Mouse (Mus musculus) cerebellum, adult 2 months (tissue): ENCODE results near the gene Lyve1. TPM values are rescaled to one million over a fixed set of nuclear protein-coding genes. Genes with fewer than 3 reads are reported as not detected.
"Not testable (repeated sequence)": the region's sequence is repeated elsewhere in the genome, so short reads cannot be mapped to it uniquely, and the experiment has no call there.

ENCODE experiments used
- DNase-seq, 2 experiments: peaks; one replicate each; pipeline ENCODE4 v3.0.0; 2021
- H3K27ac ChIP-seq: fragments of 200-500 bp; 2 replicates; pipeline ENCODE4 v1.5.1; 2012; ENCODE audit warnings: low read length, control low read depth, inconsistent platforms; ENCODE audit not compliant: insufficient read depth
- H3K27me3 ChIP-seq: fragments of 200-500 bp; 2 replicates; pipeline ENCODE4 v1.6.1; 2012; ENCODE audit warnings: inconsistent platforms, mild to moderate bottlenecking, low read length, moderate library complexity; ENCODE audit not compliant: control insufficient read depth, insufficient read depth
- H3K4me1 ChIP-seq: fragments of 200-500 bp; 2 replicates; pipeline ENCODE4 v1.6.1; 2011; ENCODE audit warnings: low read length; ENCODE audit not compliant: control insufficient read depth, insufficient read depth
- H3K4me3 ChIP-seq: fragments of 200-500 bp; replicated peaks from 2 replicates; pipeline ENCODE3; 2011; ENCODE audit warnings: mild to moderate bottlenecking, low read depth, low read length, control low read depth; ENCODE audit not compliant: insufficient read depth
- CTCF ChIP-seq: fragments of 200-500 bp; IDR thresholded peaks from 2 replicates; pipeline ENCODE4 v1.5.1; 2011; ENCODE audit warnings: low read depth, mild to moderate bottlenecking, control low read depth, low read length, moderate library complexity, borderline replicate concordance; ENCODE audit not compliant: insufficient read depth
- POLR2A ChIP-seq: fragments of 200-500 bp; IDR thresholded peaks from 2 replicates; pipeline ENCODE4 v1.6.1; 2011; ENCODE audit warnings: low read length, control low read depth, borderline replicate concordance; ENCODE audit not compliant: insufficient read depth
- WGBS: fragments of 180-500 bp; shearing (Covaris S2); methylation state at CpG from one replicate; pipeline ENCODE4 v1.1.7; 2018; 5-methylcytosine and 5-hydroxymethylcytosine counted together
- polyA plus RNA-seq: library from polyadenylated mRNA; depleted of rRNA; stranded (reverse); fragments of >200 nt; gene quantifications from 2 replicates; pipeline ENCODE4 v1.2.3, GENCODE M21; 2012; rRNA removed

The Lyve1 gene
- 0.34 and 0.43 TPM in 2 replicates for polyA plus RNA-seq

DNA sequence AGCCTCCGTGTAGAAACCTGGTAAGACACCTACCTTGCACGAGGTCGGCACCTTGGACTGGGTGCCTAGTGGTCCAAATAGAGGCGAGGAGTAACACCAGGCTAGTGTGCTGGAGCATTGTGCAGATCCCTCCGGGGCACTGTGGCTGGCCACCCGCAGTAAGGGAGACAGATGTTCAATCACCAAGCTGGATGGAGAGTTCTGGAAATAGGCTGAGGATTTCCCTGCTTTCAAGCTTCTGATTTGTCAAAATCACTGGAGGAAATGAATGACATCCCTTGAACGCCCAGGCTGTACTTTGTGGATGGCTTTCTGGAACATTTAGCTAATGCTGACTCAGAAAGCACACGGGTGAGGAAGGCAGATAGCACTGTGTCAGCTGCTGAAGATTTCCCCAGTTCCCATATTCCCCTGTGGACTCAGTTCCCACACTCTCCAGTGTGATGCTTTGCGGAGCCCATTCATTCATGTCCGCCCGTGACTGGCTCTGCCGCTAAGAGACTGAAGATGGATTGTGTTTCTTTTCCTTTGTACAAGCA, at the start of gene Lyve1:
Gene Lyve1, minus strand, starts transcription at position 489 of the 539 bp plus-strand sequence.
- DNase-seq, result no peak
- no peaks in the 10 kb centered on the region for H3K27me3 ChIP-seq
- no peak within 1 kb of the TSS for H3K4me3 ChIP-seq
- TF ChIP-seq POLR2A (no peak), CTCF (no peak)
- 70% methylated on average over 12 of the region's 12 CpGs for WGBS
- no peak within 1 kb of the TSS for H3K27ac ChIP-seq
- H3K4me1 ChIP-seq, result no peaks in the 10 kb centered on the region

DNA sequence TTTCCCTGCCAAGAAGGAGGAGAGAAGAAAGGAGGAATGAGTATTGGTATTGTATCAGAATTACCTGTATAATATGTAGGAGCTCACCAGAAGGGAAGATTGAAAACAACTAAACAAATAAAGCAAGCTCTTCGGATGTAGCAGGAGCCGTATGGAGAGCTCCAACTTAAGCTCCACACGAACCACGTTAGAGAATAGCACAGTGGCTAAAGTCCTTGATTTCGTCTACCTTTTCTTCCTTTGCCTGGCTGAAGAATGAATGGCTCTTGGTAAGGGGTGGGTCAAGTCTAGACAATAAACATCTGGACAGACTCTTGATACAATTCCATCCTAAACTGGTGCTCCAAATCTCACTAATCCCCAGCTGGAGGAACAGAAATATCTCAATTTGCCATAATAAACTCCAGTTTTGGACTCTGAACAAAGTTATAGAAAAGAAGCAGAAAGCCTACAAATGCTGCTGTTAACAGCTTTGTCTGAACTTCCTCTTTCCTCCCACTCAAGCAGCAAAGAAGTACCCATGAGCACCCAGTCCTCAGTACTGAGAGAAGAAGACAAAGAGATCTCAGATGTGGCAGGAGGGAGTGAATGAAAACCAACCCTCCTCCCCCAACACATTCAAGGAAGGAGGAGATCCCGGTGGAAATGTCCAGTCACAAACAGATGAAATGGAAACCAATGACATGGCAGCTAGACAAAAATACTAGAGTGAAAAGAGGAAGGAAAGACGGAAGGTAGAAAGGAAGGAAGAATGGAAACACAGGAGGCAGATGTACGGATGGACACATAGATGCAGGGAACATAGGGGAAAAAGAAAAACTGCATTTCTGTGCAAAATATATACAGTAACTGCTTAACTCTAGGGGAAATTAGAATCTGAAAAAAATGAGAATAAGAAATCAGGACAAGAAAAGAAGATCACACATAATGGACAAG, 45.4 kb upstream of the Lyve1 start:
- WGBS, result 85% methylated on average over 8 of the region's 8 CpGs
- DNase-seq, result no peak
- no peaks in the 10 kb centered on the region for H3K4me1 ChIP-seq
- H3K27ac ChIP-seq, result no peak overlapping the region
- no peaks in the 10 kb centered on the region for H3K27me3 ChIP-seq
- no peak for TF ChIP-seq POLR2A
- no peak for TF ChIP-seq CTCF
- H3K4me3 ChIP-seq, result no peak overlapping the region

DNA sequence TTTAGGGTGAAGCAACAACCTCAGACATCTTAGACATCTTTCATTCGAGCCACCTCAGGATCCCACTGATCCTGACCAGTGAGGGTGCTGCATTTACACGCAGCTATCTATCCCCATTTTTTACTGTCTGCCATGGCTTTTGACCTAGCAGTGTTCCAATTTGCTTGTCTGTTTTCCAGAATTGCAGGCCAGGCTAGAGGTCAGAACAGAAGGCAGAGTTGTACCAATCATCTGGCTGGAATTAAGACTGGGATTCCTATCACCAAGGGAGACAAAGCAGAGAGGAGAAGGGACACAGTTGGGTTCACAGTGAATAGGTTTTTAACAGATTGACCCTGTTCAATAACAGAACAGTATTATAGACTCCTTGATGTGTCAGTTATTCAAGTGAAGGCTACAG, 43.5 kb upstream of the Lyve1 start:
- no peak overlapping the region for H3K27ac ChIP-seq
- H3K27me3 ChIP-seq, result no peaks in the 10 kb centered on the region
- DNase-seq, result no peak
- no peaks in the 10 kb centered on the region for H3K4me1 ChIP-seq
- WGBS, result 80% methylated on average over 2 of the region's 2 CpGs
- TF ChIP-seq CTCF (no peak), POLR2A (no peak)
- H3K4me3 ChIP-seq, result no peak overlapping the region

DNA sequence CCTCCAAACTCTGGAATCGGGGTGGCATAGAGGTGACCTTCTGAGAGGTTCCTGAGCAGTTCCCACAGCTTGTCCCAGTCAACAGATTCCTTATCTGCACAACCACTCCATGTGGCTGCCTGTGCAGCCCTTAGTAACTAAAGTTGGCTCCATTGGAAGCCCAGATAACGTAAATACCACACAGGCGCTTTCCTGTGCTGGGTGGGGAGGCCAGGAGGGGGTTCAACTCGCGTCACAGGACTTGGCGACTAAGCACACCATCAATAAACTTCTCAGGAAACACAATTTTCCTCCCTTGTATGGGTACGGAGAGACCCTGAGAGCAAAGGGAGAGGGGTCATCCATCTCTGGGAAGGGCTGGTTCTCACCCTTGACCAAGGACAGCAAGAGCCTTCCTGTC, 40.2 kb upstream of the Lyve1 start:
- DNase-seq, result no peak
- Histone ChIP-seq H3K27me3 (no peaks in the 10 kb centered on the region), H3K4me3 (no peak overlapping the region), H3K4me1 (no peaks in the 10 kb centered on the region), H3K27ac (no peak overlapping the region)
- WGBS, result 83% methylated on average over 7 of the region's 7 CpGs
- TF ChIP-seq CTCF (no peak), POLR2A (no peak)

DNA sequence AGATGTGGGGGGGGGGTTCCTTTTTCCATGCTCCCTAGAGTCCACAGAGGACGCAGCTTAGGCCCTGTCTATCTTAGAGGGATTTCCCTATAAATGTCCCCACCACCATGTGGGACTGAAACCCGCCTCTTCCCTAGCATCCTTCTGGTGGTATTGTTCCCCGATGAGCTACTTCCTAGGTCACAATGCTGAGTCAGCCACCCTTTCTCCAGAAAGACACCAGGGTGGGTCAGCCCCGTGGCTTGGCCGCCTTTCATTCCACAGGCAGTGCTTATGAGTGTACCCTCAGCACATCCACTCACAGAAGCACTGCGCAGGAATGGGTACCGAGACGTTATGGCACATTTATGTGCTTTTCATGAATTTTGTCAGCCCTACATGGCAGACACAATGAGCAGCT, 34.2 kb upstream of the Lyve1 start:
- no peaks in the 10 kb centered on the region for H3K4me1 ChIP-seq
- no peak overlapping the region for H3K27ac ChIP-seq
- no peaks in the 10 kb centered on the region for H3K27me3 ChIP-seq
- H3K4me3 ChIP-seq, result no peak overlapping the region
- DNase-seq, result no peak
- TF ChIP-seq CTCF (no peak), POLR2A (no peak)
- WGBS, result 86% methylated on average over 8 of the region's 8 CpGs

DNA sequence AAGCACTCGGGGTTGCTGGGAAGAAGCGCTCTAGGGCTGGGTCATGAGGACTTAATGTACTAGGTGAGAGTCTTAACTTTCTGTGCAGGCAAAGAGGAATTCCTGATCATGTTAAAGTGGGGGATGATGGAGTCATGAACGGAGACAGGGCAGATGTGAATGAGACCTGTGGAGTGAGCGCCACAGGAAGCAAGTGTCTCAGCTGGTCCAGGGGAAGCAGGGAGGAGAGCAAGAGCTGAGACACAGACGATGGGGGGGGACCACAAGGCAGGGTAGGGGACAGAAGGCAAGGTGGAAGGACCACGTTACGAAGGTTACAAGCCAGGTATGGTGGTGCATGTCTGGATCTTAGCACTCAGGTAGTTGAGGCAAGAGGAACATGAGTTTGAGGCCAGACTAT, 33.4 kb upstream of the Lyve1 start:
- TF ChIP-seq CTCF (no peak), POLR2A (no peak)
- no peak overlapping the region for H3K27ac ChIP-seq
- DNase-seq, result no peak
- no peak overlapping the region for H3K4me3 ChIP-seq
- H3K27me3 ChIP-seq, result no peaks in the 10 kb centered on the region
- WGBS, result 93% methylated on average over 7 of the region's 7 CpGs
- H3K4me1 ChIP-seq, result no peaks in the 10 kb centered on the region

DNA sequence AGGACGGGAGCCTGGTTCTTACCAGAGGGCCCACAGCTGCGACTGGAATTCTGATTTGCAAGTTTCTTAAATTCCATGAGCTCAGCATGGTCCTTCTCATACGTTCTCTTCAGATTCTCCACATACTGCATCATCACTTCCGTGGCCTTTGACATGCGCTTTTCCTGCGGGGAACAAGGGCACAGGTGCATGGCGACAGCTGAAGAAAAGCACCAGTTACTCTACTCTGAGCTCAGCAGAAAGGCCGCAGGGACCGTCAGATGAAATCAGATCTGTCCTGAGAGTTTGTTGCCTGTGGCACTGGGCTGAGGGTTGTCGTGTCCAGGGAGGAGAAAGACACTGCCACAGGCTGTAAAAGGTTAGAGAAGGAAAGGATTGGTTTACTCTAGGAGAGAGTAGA, 32.7 kb upstream of the Lyve1 start:
- not testable (repeated sequence) for DNase-seq, H3K4me3 ChIP-seq, H3K27ac ChIP-seq, H3K27me3 ChIP-seq, H3K4me1 ChIP-seq
- 79% methylated on average over 10 of the region's 10 CpGs for WGBS

DNA sequence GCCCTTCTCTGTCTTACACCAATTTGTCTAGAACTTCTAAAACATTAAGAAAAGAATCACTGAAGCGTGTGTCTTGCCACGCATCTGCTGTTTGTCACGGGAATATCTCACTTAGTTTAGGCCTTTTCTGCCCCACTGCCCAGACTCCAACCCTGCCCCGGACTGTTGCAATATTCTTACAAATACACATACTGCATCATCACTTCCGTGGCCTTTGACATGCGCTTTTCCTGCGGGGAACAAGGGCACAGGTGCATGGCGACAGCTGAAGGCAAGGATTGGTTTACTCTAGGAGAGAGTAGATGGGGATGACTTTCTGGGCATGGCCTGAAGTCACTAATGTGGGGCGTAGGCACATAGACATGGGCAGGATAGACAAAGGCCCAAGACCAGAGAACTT, 31.6 kb upstream of the Lyve1 start:
- no peaks in the 10 kb centered on the region for H3K27me3 ChIP-seq
- no peak overlapping the region for H3K27ac ChIP-seq
- H3K4me3 ChIP-seq, result no peak overlapping the region
- TF ChIP-seq CTCF, result no peak
- TF ChIP-seq POLR2A, result no peak
- no peak for DNase-seq
- H3K4me1 ChIP-seq, result no peaks in the 10 kb centered on the region
- 77% methylated on average over 9 of the region's 9 CpGs for WGBS

DNA sequence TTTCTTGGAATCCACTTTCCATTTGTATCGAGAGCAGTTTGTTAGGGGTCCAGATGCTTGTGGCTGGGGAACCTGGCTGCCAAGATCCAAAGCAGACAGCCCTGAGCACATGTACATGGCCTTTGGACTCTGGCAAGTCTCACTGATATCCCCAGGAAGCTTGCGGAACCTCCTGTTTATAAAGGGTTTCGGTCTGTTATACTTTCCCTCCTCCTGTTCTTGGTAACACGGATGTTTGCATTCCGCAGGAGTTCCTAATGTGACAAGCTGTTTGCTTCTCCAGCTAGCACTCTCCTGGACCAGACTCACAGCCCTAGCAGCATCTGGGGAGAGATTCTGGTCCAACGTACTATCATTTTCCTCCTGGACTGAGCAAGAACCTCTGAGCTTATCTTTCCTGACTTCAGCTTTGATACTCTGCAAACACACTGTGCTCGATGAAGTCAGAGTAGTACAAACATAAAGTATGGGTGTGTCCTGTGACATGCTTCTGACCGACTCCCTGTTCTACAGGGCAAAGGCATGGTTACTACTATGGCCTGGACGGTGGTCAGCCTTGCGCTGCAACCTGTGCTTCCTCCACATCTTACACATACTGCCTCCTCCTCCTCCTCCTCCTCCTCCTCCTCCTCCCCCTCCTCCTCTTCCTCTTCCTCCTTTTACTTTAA, 31.0 kb upstream of the Lyve1 start:
- WGBS, result 61% methylated on average over 10 of the region's 10 CpGs
- TF ChIP-seq POLR2A, result no peak
- TF ChIP-seq CTCF, result no peak
- H3K27ac ChIP-seq, result no peak overlapping the region
- DNase-seq, result no peak
- no peak overlapping the region for H3K4me3 ChIP-seq
- no peaks in the 10 kb centered on the region for H3K4me1 ChIP-seq
- no peaks in the 10 kb centered on the region for H3K27me3 ChIP-seq
